Mouse (Mus musculus) CD4-positive helper T cell, adult 2 months (primary cell): ENCODE results near the gene Helz.

Source experiments
- DNase-seq: peaks from one replicate; pipeline ENCODE4 v3.0.0-alpha.2; 2012; ENCODE audit warnings: low read depth, missing footprints, low spot score

Helz gene

DNA sequence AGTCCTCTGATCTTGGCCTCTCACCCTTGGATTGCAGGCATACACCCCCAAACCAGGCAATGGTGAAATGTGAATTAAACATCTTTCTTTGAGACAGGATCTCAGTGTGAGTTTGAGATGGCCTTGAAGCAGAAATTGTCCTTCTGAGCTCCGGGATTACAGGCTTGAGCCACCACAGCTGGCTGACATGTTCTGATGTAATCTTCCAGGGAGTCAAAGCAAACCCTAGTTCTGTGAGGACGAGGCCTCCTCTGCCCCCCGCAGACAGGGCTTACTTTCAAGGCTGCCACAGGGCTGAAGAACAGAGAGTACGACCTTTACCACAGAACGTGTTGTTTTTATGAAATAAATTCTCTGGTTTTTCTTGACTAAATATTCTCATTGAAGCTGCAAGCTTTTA is 126.3 kb downstream of the Helz start:
- DNase-seq = no peak

DNA sequence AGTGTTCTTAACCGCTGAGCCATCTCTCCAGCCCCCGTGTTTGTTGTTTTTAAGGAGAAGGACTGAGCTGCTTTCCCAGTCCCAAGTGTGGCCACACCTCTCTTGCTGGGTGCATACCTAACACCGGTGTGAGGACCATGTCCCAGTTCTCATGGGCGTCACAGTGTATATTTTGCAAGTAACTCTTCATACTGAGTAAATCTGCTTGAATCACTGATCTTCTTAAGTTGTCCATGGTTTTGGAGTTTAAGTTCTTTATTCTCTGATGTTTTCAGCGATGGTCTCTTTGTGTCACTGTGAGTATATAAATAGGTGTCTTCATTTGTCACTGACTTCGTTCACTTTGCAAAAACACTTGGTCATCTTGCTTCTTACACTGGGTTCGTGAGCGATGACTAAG is 126.9 kb downstream of the Helz start:
- DNase-seq = no peak

DNA sequence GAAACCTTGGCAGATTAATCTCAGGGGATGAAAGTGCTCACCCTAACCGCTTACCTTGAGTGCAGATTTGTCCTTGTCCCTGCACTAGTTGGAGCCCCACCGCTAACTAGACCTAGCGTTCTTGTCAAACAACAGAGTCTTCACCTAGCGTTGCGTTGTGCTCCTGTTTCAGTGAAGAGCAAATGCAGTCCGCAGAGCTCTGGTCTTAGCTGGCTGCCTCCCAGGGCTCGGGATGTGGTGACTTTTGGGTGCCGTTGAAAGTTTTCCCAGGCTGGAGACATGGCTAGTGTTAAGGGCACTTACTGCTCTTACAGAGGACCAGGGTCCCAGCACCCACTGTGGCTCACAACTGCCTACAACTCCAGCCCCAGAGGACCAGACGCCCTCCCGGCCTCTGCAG is 127.5 kb downstream of the Helz start:
- no peak for DNase-seq

DNA sequence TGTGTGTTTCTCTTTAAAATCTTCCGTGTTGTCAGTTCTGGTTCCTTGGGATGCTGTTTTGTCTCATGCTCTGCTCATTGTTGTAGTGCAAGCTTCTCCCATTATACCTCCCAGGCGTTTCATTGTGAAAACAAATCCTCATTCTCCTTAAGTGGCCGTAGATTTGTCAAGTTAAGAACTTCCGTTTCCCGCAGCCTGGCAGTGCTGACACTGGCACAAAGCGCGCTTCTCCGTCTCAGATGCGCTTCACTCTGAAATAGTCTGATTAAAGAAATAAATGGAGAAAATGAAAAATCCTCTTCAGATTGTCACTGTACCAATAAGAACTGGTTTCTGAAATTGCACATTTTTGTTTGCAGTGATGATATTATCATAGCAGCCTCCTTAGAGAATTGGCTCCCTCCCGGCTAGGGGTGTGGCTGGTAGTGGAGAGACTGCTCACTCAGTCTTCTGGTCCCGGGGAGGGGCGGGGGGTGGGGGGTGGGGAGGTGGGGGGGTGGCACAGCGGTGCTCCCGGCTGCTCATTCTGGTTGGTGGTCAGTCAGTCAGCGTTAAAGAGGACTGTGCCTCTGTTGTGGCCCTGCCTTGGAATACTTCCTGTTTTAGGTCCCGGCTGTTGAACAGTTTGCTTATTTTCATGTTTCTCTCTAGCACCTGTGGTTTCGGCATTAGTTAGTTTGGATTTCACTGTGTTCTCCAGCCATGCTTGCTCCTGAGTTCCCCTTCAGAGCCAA is 128.6 kb downstream of the Helz start:
- DNase-seq = no peak

DNA sequence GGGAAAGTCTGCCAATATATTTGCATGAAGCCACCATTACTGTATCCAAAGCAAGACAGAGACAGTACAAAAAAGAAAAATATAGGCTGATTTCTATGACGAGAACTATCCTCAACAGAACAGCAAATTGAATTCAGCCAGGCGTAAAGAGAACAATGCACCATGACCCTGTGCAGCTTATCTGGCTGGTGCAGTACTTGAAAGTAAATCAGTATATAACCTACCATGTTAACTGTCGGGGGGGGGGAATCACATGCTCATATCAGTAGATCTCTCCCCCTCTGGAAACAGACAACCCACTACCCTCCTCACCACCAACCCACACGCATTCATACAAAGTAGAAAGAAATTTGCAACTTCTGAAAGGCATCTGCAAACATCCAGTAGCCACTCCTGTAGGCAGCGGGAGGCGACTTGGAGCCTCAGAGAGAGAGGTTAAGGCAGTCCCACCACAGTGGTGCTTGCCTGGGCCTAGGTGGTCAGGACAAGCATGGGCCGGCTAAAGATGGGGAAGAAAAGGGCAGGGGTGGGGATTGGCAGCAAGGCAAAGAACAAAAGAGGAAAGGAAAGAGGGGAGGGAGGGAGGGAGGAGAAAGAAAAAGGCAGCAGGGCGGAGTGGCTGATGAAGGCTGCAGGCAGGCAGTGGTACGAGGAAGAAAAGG is 135.1 kb downstream of the Helz start:
- DNase-seq = no peak

DNA sequence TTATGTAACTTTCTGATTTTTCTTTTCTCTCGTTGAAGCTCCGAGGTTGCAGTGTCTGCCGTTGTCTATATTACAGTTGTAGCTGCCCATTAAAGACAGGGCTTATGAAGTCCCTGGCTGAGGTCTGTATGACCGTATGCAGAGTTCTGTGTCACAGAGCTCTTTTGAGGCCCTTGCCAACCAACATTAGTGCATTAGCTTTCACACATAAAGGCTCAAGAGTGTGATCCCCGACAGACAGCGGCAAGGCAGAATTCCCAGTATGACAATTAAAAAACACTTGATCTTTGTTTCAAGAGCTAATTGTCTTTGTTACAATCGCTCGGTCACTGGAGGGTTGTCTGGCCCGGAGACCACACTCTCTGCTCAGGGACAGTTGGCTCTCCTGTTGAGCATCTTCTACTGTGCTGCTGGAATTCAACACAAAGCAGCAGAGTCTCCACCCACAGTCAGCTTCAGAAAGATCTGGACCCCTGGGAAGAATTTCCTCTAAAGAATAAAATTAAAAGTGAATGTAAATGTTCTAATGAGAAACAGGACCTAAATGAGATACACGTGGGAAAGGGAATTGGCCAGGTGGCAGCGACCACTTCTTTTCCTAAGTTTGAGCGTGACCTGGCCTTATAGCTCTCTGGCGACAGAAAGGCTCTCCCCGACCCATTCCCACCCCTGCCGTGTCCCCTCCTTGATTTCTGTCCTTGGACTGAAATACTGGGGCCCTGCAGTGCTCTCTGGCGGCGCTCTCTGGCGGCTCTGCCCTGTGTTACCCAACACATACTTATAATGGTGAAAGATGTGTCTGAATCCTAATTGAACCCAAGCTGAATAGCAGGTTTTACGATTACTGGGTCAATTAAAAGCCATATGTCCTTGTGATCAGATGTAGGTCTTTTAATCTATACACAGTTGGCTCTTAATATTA is 136.1 kb downstream of the Helz start:
- no peak for DNase-seq

DNA sequence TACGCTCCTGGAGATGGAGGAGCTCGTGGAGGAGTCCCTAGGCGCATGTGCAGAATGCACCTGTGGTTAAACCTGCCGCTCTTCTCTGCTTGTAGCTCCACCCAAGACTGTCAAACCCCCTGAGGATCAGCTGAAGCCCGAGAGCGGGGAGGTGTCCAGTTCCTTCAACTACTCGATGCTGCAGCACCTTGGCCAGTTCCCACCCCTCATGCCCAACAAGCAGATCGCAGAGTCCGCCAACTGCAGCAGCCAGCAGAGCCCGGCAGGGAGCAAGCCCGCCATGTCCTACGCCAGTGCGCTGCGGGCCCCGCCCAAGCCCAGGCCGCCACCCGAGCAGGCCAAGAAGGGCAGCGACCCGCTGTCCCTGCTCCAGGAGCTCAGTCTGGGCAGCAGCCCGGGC is 138.6 kb downstream of the Helz start:
- no peak for DNase-seq

DNA sequence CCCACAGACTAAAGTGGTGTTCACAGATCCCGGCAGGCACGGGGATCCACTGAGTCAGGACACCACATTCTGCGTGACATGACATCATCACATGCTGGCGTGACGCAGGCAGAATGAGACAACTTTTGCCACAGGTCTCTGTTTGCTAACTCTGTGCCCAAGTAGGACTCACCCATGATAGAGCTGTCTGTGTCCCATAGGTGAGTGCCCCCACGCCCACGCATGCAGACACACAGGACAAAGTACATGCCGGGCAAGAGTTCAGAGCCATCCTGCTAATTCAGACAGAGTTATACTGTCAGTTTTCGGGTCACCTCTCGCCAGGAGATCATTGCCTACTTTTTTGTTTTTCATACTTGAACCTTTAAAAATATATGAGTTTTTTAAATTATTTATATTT is 140.8 kb downstream of the Helz start:
- no peak for DNase-seq

DNA sequence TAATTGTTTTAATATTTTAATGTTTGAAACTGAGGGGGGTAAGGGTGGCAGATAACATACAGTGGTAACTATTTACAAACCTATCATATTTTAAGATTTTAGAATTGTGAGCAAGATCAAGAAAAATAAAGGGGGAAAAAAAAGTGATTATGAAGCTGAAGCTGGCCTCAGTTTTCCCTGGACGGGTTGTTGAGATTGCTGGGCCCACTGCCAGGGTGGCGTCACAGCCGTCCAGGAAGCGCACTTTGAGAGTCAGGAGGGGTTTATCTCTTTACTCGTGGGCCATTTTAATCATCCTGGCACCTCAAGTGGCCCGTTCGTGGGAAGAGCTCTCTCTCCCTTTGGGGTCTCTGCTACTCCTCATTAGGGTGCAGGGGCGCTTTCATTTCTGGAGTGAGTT is 143.8 kb downstream of the Helz start:
- DNase-seq = no peak

DNA sequence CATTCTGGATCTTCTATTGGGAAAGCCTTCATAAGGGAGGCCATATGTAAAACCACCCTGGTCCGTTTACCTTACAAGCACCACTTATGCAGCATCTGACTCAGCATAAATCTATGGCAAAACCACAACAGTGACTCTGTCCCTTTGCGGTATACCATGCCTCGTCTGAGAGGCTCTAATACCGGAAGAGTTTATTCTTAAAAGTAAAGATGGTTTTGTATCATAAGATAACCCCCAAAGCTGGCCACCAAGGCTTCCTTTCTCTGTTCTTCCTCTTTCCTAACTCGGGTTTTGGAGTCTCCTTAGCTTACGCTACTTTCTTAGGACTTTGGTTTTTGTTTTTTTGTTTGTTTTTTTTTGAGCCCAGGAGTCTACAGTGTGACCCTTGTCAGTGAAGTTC is 145.6 kb downstream of the Helz start:
- DNase-seq = peak; percentile 49

DNA sequence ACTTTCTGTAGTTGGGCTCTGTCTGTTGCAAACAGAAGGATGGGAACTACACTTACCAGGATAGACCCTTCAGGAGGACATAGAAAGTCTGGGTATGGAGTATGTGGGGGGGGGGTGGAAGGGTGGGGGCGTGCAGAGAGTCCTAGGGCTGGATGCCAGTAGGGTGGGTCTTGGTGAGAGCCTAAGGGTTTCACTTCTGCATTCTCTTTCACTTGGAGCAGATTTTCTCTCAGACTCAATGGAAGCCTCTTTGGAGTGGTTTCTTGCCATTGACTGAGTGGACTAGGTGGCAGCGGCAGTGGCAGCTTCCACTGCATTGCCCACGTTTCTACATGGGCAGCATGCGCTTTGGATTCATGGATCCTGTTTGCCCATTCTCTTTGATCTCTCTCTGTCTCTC is 152.2 kb downstream of the Helz start:
- no peak for DNase-seq

DNA sequence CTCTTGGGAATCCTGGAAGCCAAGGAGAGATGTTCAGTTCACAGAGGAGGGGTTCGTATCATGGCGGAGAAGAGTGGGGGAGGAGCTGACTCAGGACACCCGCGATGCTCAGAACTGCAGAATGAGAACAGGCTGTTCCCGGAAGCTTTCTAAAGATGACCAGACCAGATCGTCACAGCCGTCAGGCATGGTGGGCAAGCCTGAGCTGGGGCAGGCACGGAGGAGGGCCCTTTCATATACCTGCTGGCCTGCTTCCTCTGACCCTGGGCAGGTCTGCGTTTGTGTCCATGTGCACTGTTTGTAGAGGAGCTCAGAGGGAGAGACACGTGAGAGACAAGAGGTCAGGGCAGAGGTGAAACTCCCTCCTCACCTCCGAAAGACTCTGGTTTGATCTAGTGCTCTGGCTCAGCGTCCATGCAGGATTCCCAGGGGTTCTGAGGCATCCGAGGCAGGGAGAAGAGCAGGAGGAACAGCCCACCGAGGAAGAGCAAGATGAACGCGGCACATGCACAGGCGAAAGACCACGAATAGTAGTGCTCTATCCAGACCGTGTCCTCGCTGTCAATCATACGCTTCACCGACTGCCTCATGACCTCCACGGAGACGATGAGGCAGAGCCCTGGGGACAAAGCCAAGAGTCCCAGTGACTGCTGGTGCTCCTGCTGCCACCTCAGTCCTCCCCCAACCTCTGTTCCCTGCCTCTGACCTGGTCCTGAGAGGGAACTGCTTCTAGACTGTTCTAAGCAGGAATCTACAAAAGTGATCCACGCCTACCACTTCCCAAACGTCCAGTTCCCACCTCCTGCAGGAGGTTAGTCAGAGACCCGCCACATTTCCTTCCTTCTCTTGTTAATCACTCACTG is 155.8 kb downstream of the Helz start:
- DNase-seq = no peak

DNA sequence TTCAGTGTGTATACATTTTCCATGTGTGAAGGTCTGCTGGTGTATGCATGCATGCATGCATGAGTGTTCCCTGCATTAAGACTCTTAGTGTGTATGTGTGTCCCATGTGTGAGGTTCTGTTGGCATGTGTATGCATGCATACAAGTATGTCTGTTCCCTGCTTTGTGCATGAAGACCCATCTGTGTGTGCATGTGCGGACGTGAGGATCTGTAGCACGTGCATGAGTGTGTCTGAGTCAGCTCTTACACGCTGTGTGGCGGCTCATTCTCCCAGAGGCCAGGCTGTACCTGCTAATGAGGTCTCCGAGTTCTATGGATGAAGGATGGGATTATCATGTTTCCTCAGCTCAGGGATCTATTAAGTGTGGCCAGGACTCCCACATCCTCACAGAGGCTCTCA is 157.3 kb downstream of the Helz start:
- DNase-seq = no peak

DNA sequence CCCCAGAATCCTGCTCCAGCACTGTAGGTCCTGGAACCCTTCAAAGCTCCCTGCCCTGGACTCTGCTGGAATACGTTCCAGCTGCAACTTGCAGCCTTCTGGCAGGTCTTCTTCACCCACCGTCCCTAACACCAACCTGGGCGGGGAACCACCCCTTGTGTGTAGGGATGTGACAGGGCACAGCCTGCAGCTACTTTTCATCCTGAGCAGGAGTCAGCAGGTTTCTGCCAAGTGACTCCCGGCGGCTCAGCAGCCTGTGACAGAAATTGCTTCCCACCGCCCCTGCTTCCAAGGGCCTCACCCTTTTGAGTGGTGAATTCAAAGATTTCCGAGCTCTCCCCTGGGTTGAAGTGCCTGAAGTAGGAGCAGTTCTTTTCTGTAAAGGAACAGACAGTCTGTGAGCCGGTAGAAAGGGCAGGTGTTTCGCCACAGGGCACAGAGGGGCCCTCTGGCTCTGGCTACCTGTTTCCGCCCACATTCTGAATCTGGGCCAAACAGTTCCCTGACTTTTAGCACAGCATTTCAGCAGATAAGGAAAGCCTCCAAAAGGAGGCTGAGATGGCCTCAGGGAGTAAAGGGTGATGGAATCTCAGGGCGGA is 157.8 kb downstream of the Helz start:
- no peak for DNase-seq

DNA sequence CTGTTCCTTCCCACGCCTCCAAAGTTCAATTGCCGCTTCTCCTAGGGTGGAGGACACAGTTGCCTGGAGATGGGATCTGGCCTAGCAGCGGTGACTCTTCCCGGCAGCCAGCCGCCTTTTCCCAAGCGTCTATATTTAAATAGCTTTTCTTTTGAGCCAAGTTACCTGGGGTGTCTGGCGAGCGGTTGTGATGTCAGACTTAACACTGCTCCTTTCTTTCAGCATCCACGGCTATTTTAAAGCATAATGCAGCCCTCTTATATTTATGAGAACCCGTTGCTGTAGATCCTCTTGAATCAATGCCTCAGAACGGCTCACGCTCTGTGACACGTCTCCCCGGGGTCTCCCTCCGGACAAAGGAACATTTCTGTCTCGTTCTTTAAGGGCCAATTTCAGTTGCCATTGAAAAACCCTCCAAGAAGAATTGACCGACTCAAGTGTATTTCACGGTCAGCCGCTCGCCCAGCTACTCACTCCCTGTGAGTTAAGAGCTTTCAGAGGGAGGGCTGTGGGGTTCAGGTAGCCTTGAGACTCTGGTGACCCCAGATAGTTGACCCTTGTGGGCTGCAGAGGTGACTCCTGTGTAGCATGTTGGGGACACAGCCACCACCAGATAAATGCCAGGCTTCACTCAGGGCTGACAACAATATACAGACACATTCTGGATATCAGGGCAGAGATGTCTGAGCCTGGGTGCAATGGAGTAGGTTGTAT is 160.3 kb downstream of the Helz start:
- DNase-seq = no peak

DNA sequence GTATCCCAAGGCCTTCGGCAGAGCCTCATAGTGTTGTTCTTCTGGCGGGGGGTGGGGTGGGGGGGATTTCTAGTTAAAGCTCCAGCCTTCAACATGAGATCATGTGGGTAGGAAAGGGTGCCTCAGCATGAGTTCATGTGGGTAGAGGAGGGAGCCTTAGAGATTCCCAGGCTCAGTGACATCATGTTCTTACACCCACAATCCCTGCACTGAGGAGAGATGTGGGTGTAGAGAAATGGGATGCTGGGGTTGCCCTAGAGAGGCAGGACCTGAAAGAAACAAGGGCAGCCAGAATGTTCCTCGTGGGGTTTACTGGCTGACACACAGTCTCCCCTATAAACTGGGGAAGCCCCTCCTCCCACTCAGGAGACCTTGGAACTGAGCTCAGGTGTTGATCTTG is 162.6 kb downstream of the Helz start:
- no peak for DNase-seq

DNA sequence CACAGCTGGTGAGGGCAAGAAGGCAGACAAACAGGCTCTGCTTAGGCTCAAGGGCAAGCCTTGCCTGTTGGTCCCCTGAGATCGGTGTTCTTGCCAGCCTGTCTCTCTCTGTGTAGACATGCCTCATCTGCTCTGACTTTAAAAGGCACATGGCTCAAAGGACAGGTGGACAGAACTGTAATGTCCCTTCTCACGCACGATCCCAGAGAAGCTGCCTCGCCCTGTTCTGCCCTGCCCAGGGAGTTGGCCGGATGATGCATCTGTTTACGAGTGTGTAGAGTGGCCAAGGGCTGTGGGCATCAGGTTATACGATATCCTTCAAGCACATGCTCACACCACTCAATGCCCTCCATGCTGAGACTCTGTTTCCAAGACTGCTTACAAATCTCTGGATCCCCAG is 166.6 kb downstream of the Helz start:
- DNase-seq = no peak

DNA sequence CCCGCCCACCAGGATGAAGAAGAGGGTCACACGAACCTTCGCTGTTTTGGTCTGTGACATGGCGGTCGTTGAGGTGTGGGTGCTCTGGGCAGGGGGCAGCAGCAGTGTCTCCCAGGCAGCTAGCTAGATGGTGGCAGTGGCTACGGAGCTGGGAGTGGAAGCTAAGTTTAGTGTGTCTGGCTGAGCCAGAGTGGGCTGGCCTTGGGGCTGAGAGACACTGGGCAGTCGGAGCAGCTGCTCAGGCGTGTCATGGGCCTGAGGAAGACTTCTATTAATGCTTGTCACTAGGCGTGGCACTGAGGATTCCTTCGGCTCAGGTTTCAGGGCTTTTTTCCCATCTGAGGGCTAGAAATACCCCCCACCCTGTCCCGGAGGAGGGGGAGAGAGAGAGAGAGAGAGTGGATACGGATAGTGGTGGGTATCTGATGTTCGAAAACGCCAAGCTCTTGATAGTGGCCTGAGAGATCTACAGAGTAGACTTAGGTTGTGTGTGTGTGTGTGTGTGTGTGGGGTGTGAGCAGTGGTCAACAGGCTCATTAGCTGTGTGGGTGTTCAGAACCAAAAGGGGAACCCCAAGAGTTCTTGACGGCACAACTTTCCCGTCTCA is 168.7 kb downstream of the Helz start, which contains the start of gene Cacng1:
Gene Cacng1 (minus strand): TSS at position 191 of the 607 bp plus-strand sequence.
- no peak for DNase-seq

DNA sequence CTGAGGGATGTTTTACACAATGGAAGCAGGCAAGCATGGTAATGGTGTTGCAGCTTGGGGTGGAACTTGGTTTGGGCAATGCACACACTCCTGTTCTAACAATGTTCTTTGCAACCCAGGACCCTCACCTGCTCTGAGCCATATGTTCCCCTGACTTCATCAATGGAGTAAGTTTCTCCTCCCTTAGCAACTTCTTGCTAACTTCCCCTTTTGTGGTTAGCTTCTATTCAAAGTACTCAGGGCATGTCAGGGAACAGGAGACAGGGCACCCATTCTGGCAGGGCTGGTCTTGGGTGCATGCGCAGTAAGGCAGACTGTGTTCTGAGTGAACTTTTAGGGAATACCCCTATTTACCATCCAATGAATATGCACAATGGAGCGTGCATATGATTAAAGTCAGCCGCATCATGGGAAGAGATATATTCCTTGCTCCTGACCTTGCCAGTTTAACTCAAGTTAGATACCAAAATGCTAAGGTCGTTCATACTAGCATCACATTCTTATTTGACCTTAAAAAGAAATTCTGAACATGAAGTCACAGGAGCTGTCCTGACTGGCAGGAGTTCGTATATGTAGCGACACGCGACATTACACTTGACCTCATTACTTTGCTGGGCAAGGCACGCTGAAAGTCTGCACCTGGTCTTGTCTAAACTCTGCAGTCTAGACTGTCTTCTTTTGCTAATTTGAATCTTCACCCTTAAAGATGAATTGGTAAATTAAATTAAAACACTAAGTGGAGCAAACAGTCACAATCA is 172.7 kb downstream of the Helz start:
- no peak for DNase-seq
